Mouse (Mus musculus) heart, adult 11 months (tissue): ENCODE measurements around the gene Kcnj9.

ENCODE experiments used
- DNase-seq: peaks from one replicate; pipeline ENCODE4 v3.0.0; 2022

Gene Kcnj9

DNA sequence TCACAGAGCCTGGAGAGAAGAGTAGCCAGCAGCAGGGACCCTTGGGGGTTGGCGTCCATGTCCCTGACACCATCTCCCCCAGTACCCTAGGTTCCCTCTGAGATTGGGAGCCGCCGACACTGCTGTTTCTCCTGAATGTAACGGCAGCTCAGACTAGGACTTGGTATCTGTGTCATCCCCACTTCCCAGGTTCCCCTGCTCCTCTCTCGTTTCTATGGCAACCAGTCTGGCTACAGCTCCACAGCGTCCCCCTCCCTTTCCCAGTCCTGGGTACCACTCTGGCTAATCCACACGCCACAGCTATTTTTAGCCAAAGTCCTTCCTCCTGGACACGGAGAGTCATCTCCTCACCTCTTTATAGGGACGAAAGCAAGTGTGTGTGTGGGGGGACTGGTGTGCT lies at the start of gene Kcnj9:
Kcnj9 (minus strand) TSS at position 188 of the 400 bp plus-strand sequence.
- DNase-seq: no peak

DNA sequence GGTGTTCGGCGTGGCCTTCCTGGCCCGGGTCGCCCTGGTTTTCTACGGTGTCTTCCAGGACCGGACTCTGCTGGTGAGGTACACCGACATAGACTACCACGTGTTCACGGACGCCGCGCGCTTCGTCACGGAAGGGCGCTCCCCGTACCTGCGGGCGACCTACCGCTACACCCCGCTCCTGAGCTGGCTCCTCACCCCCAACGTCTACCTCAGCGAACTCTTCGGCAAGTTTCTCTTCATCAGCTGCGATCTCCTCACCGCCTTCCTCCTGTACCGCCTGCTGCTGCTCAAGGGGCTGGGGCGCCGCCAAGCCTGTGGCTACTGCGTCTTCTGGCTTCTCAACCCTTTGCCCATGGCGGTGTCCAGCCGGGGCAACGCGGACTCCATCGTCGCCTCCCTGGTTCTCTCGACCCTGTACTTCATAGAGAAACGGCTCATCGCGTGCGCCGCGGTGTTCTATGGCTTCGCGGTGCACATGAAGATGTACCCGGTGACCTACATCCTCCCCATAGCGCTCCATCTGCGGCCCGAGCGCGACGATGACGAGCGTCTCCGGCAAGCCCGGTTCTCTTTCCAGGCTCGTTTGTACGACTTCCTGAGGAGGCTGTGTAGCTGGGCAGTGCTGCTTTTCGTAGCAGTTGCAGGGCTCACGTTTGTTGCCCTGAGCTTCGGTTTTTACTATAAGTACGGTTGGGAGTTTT lies 47.8 kb upstream of the Kcnj9 start:
- peak; percentile 93 for DNase-seq

- DNase-seq: peak; percentile 100
Measured at GRCm38 (mm10) chr1:172376198-172376667, 47.1 kb upstream of the Kcnj9 start, which contains the start of gene Pigm. Pigm (plus strand) TSS chr1:172376546.

DNA sequence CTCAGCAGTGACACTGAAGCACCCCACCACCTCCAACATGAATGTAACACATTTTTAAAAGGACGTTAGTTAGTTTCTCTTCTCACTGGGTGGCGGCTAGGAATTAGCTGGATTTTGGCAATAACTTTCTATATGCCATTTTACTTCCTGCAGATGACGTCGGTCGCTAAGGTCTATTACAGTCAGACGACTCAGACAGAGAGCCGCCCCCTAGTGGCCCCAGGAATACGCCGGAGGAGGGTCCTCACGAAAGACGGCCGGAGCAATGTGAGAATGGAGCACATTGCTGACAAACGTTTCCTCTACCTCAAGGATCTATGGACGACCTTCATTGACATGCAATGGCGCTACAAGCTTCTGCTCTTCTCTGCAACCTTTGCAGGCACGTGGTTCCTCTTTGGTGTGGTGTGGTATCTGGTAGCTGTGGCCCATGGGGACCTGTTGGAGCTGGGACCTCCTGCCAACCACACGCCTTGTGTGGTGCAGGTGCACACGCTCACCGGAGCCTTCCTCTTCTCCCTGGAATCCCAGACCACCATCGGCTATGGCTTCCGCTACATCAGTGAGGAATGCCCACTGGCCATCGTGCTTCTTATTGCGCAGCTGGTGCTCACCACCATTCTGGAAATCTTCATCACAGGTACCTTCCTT lies 39.8 kb upstream of the Kcnj9 start:
- DNase-seq: no peak

DNA sequence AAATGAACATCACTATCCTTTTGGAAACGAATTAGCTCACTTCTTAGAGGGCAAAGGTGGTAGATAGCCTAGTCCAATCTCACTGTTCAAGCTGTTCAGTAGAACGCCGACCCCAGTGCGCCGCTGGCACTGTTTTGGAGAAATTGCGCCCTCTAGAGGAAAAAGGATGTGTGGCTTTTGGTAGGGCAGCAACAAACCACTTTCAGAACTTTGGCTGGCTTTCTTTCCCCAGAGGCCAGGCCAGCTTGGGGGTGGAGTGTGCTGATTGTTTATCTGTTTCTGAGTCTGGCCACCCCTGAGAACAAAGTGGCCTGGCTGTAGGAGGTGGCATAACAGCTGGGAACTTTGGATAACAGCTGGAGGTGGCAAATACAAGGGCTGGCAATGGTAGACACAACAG lies 35.6 kb upstream of the Kcnj9 start:
- DNase-seq: peak; percentile 93

GRCm38 (mm10) chr1:172358341-172358740 lies 29.2 kb upstream of the Kcnj9 start:
- DNase-seq: peak; percentile 57

GRCm38 (mm10) chr1:172357550-172357949 lies 28.4 kb upstream of the Kcnj9 start:
- DNase-seq: peak; percentile 90

- peak; percentile 64 for DNase-seq
Measured at GRCm38 (mm10) chr1:172355336-172355735, 26.2 kb upstream of the Kcnj9 start.

DNA sequence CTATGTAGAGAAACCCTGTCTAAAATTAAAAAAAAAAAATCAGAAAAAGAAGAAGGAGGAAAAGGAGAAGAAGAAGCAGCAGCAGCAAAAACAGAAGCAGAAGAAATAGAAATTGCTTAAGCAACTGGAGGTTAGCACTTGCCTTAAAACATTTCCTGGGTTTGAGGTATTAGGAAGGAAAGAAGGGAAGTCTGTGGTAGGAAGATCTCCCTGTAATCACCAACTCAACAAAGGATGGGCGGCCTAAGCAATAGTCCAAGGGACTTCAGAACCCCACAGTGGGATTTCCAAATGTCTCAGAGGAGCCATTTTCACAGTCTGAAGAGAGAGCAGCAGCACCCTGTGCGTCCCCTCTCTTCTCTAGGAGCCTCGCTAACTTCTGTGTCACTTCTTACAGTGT lies 23.3 kb upstream of the Kcnj9 start:
- DNase-seq: no peak

- DNase-seq: no peak
Measured at GRCm38 (mm10) chr1:172352001-172352400, 22.9 kb upstream of the Kcnj9 start.

DNA sequence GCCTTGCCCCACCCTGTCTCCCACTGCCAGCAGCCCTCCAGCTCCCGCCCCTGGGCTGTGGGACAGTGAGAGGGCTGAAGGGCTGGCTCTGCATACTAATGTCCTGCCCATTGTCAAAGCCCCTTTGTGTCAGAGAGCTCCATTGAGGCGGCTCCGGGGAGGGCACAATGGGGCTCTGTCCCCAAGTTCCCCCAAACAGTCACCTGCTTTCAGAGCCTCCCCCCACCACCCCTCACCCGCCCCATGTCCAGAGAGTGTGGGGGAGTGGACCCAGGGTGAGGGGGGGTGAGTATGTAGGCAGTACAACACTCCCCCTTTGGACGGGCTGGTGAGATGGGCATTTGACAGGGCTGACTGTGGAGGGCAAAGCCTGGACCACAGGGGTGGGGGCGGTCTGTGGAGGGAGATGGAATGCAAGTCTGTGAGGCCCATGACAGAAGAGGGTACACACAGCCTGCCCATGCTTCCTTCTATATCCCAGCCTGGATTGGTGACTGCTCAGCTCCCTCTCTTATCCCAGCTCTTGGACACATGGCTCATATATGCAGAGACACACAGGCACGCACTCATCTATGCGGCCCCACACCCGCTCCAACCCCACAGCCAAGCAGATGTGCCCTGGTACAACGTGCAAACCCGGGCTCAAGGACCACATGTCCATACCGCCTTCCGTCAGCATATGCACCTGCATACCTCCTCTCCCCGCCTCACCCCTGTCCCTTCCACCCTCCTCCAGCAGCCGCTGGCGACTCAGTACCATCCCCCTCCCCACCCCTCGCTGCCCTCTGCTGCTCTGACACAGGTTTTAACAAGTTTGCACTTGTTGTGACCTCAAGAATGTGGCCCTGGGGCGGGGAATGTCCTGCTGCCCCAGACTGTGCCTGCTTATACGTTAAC lies 21.0 kb upstream of the Kcnj9 start:
- no peak for DNase-seq

GRCm38 (mm10) chr1:172349504-172349903 lies 20.4 kb upstream of the Kcnj9 start:
- DNase-seq: no peak

DNA sequence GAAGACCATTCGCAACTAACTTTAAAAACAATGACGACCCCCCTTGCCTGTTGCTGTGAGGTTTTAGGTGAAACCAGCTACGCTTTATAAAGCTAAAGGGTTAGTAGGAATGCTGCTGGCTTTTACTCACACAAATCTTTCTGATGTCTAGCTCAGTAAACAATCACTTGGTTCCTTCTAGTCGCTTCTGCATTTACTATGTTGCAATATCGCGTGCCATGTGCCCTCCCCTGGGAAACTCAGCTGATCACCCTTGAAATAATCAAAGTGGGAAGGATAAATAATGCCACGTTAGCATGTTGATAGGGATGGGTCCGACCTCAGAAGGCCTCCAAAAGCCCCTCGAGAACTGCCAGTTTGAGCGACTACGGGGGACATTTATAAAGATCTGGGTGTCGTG lies 18.3 kb upstream of the Kcnj9 start:
- DNase-seq: no peak

DNA sequence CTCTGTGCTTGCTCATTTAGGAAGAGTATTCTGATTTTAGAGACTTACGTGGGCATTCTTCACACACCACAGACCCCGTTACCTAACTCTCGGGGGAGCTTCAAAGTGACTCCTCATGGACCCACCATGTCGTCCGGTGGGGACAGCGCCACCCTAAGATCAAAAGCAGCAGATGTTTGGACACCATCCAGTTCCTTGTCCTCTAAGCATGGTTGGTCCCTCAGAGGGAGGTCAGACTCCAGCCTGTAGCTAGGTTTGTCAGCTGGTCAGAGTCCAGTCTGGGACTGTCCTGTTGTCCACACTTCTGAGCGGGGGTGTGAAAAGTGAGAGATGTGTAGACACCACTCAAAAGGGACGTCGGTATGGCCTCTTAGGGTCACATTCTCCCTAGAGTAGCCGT lies 17.6 kb upstream of the Kcnj9 start:
- no peak for DNase-seq

DNA sequence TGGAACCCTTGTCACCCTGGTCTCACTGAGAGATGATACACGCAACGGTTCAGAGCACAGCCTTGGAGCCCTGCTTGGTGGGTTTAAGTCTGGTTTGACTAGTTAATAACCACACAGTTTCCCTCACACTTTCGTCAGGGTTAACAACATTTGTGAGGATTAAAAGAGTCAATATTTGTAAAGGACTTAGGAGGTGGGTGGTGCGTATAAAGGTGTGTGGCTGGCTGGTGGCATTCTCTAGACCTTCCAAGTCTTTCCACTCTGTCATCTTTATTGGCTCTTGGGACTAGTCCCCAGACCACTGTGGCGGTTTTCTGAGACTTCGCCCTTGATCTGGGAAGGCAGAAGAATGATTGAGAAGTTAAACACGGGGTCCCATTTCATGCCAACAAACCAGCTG lies 15.7 kb upstream of the Kcnj9 start:
- DNase-seq: no peak

DNA sequence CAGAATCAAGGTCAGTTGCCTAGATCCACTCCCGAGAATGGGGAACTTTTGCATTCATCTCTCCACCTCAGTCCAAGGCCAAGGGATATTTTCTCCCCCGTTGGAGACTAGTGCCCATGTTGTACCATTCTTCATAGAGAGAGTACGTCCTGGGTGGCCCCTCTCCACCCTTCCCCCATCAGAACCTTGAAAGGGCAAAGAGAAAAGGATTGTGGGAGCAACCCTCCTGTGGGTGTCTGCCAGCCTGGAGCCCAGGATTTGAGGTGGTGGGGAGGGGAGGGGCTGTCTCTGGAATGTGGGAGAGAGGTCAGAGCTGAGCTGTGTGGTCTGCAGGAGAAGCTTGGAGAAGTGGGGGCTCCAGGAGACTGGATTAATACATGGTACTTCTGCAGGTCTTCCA lies 14.8 kb upstream of the Kcnj9 start:
- no peak for DNase-seq

DNA sequence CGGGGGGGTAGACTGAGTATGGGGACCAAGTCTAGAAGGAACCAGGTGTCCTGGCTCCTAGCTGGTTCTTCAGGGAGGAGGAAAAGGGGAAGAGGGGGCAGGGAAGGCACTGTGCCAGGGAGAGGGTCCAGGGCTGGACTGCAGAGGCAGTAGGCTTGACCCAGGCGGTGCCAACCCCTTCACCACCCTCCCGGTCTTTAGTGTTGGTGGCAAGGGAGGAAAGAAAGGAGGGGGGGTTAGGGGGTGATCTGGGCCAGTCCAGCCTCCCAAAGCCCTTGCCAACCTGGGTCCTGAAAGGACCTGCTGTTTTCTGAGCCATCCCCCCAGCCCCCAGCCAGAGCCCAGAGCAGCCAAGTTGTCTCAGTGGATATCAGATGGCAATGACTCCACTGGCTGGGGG lies 13.6 kb upstream of the Kcnj9 start:
- no peak for DNase-seq

DNA sequence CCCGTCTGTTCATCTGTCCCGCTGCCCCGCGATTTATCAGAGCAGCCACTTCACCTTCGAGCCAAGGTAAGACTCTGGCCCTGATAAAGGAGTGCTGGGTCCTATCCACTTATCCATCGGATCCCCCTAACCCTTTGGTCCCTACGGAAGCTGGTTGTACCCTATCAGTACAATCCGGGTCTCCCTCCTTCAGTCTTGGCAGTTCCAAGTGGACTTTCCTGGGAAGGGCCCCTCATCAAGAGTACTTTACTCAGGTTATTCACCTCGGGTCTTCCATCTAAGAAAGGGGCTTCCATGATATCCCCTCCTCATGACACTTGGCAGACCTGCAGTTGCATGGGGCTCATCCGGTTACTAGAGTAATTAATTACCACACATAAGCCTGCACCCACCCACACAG lies 12.3 kb upstream of the Kcnj9 start:
- DNase-seq: no peak

- peak; percentile 97 for DNase-seq
Measured at GRCm38 (mm10) chr1:172340729-172341321, 11.7 kb upstream of the Kcnj9 start, which contains the start of gene Kcnj10. Kcnj10 (plus strand) TSS chr1:172341210.

GRCm38 (mm10) chr1:172337411-172338185 lies 8.5 kb upstream of the Kcnj9 start:
- no peak for DNase-seq

DNA sequence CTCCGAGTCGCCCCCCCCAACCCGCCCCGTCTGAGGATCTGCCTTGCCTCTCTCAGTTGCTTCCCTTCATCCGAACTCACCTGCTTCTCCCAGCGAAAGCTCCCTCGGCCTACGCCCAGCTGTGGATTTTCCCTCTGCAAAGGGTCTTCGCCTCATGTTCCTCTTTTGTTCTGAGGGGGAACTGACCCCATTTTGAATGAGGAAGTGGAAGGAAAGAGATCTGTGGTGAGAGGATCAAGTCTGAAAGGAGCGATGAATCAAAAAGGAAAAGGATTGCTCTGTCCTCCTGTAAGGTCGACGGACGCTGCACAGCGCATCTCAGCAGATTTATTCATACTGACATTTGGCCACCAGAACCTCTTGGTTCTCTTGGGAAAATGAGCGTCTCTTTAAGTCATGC lies 6.7 kb upstream of the Kcnj9 start:
- DNase-seq: no peak

DNA sequence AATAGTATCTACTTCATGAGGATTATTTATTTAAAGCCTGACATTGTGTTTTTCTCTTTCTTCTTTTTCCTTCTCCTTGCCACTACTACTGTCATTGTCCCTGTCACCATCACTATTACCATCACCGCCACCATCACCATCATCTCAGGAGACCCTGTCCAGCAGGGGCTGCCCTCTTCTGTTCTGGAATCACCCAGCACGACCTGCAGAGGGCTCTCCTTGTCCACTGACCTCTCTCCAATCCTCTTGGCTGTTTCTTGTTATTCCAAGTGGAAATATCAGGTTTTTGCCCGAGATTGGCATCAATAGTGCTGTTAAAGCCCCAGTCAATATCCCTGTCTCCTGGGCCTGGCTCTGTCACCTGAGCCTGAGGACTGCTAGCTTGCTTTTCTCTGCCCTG lies 4.4 kb upstream of the Kcnj9 start:
- DNase-seq: no peak
